Mouse (Mus musculus): ENCODE results near the gene Smim10l1.

Gene Smim10l1

DNA sequence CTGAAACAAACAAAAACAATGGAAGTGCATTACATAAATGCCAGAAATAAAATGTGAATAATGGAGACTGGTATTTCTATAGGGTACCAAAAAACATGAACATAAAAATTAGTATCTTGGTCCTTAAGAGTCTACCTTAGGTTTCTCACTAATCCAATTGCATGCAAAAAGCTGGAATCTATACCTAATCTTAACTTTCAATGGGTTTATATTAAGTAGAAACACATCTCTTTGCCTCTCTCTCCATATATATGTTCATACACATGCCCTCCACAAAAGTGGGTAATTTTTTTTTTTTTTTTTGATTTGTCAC lies at the start of gene Smim10l1:
TSS of gene Smim10l1 (plus strand) at position 301 of the 313 bp plus-strand sequence.
- no peak for DNase-seq

DNA sequence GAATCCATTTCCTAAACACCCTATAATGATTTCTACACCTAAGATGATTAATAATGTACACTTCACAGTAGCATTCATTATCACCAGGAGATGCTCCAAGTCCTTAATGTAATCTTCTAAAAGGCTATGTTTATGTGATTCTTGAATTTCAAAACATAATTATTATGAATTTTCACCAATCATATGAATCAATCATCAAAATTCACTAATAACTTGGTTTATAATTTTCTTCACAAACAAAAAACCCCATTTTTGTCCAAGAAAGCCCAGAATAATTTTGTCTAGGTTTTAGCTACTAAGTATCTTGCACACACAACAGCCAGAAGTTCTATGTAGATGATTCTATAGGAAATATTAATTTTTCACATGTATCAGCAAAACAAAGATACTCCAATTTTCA lies 49.0 kb upstream of the Smim10l1 start, which contains the start of gene Tas2r140:
TSS of gene Tas2r140 (minus strand) at position 101 of the 400 bp plus-strand sequence.
- DNase-seq: no peak

DNA sequence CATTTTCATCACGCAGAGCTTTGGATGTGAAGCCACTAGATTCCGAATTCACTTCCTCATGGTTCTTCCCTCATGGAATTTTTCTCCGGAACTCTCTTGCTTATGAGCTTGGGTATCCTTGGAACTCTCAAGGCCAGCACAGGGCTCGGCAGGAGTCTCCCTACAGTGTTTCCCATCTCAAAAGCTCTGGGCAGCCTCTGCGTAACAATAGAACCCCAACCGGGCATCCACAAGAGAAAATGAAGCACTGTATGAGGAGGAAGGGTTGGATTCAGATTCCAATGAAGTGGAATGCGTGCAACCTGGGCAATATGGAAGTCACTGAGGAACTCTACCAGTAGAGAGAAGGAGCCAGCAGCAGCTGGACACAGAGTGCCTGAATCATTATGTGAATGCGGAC lies 12.5 kb upstream of the Smim10l1 start:
- DNase-seq: no peak

- no peak for DNase-seq
These were observed 2.3 kb upstream of the Smim10l1 start for GRCm38 (mm10) chr6:133102430-133102829.

GRCm38 (mm10) chr6:133104922-133105859 lies 482 bp downstream of the Smim10l1 start:
- DNase-seq: peak; percentile 99

All from heart, adult 11 months (tissue).